Mouse (Mus musculus) CH12.LX (cell line): ENCODE results near the gene Alkbh3. TPM values are rescaled to one million over a fixed set of nuclear protein-coding genes. Genes with fewer than 3 reads are reported as not detected.

ENCODE experiments used
- DNase-seq: peaks from one replicate; pipeline ENCODE4 v3.0.0-alpha.2; 2013; ENCODE audit errors: extremely low read depth
- H3K27ac ChIP-seq: 2 replicates; pipeline ENCODE4 v1.5.1; 2012; ENCODE audit warnings: low read depth, mild to moderate bottlenecking, control low read depth, moderate library complexity; ENCODE audit not compliant: insufficient read depth
- H3K27me3 ChIP-seq: replicated peaks from 2 replicates; pipeline ENCODE3; 2012; ENCODE audit warnings: inconsistent platforms
- H3K36me3 ChIP-seq, 2 experiments: replicated peaks in 1 of 2; 2 replicates each; pipeline versions ENCODE3 to v1.6.1; 2012; ENCODE audit warnings: inconsistent platforms in 1 of 2, low read length in 1 of 2, mild to moderate bottlenecking in 1 of 2, mixed read lengths in 1 of 2, moderate library complexity in 1 of 2; ENCODE audit not compliant: control insufficient read depth in 1 of 2, insufficient read depth in 1 of 2
- H3K4me1 ChIP-seq, 2 experiments: 2 replicates each; pipeline ENCODE4 v1.6.1; 2012; ENCODE audit warnings: inconsistent platforms in 1 of 2, moderate library complexity in 1 of 2; ENCODE audit not compliant: insufficient read depth in 2 of 2, control insufficient read depth in 1 of 2
- H3K4me2 ChIP-seq: 2 replicates; pipeline ENCODE4 v1.6.1; 2012; ENCODE audit warnings: low read depth, mild to moderate bottlenecking, control low read depth; ENCODE audit not compliant: poor library complexity, insufficient read depth, severe bottlenecking
- H3K4me3 ChIP-seq, 3 experiments: fragments of 150-350 bp in 1 of 3; sonication (generic) in 1 of 3; replicated peaks in 1 of 3; 2 replicates each; pipeline versions ENCODE3 to v1.5.1; 2011 to 2012; ENCODE audit warnings: low read depth in 2 of 3, low read length in 2 of 3, mild to moderate bottlenecking in 2 of 3, moderate library complexity in 2 of 3, control low read depth in 1 of 3, improper control_type of control experiment in 1 of 3, inconsistent platforms in 1 of 3, mixed read lengths in 1 of 3; ENCODE audit not compliant: poor library complexity in 1 of 3
- H3K79me2 ChIP-seq: replicated peaks from 2 replicates; pipeline ENCODE4 v1.6.1; 2012; ENCODE audit warnings: mild to moderate bottlenecking, moderate library complexity; ENCODE audit not compliant: control insufficient read depth, poor library complexity, insufficient read depth, severe bottlenecking; ENCODE audit errors: extremely low read depth
- H3K9ac ChIP-seq: 2 replicates; pipeline ENCODE4 v1.6.1; 2012; ENCODE audit warnings: low read depth, mild to moderate bottlenecking, control low read depth, moderate library complexity; ENCODE audit not compliant: insufficient read depth
- H3K9me3 ChIP-seq: replicated peaks from 2 replicates; pipeline ENCODE3; 2012; ENCODE audit warnings: low read length, inconsistent platforms, mixed read lengths
- CHD1 ChIP-seq: IDR thresholded peaks from 2 replicates; pipeline ENCODE4 v1.6.1; 2012; ENCODE audit warnings: low read depth, low read length, improper control_type of control experiment, inconsistent platforms
- CTCF ChIP-seq, 2 experiments: IDR thresholded peaks in 1 of 2; conservative IDR thresholded peaks in 1 of 2; 2 replicates each; pipeline ENCODE4 v1.5.1; 2011 to 2012; ENCODE audit warnings: low read depth in 2 of 2, low read length in 2 of 2, improper control_type of control experiment in 1 of 2, inconsistent platforms in 1 of 2, mild to moderate bottlenecking in 1 of 2, moderate library complexity in 1 of 2
- ELF1 ChIP-seq: IDR thresholded peaks from 2 replicates; pipeline ENCODE4 v1.6.1; 2014; ENCODE audit warnings: low read depth, mild to moderate bottlenecking, inconsistent platforms, low read length, improper control_type of control experiment
- ETS1 ChIP-seq: conservative IDR thresholded peaks from 2 replicates; pipeline ENCODE4 v1.6.1; 2012; ENCODE audit warnings: low read depth, mild to moderate bottlenecking, inconsistent platforms, low read length, improper control_type of control experiment, moderate library complexity
- JUN ChIP-seq: IDR thresholded peaks from 2 replicates; pipeline ENCODE4 v1.6.1; 2011; ENCODE audit warnings: low read depth, mild to moderate bottlenecking, low read length, improper control_type of control experiment, moderate library complexity; ENCODE audit not compliant: insufficient read depth
- MEF2A ChIP-seq: IDR thresholded peaks from 2 replicates; pipeline ENCODE4 v1.6.1; 2014; ENCODE audit warnings: low read depth, mild to moderate bottlenecking, inconsistent platforms, low read length, improper control_type of control experiment, borderline replicate concordance
- MXI1 ChIP-seq: IDR thresholded peaks from 2 replicates; pipeline ENCODE4 v1.6.1; 2011; ENCODE audit warnings: mild to moderate bottlenecking, low read depth, low read length, improper control_type of control experiment
- TBP ChIP-seq: conservative IDR thresholded peaks from 2 replicates; pipeline ENCODE4 v1.6.1; 2011; ENCODE audit warnings: low read depth, low read length, improper control_type of control experiment
- ZKSCAN1 ChIP-seq: IDR thresholded peaks from 2 replicates; pipeline ENCODE4 v1.6.1; 2012; ENCODE audit warnings: low read depth, inconsistent platforms, low read length, improper control_type of control experiment, borderline replicate concordance
- dilution Hi-C: fragments of 300-500 bp; cut with MboI; formaldehyde crosslinking; loops from 2 replicates; pipeline ENCODE4 v1.14.3; 2020; ENCODE audit warnings: low sequenced_read_pairs; ENCODE audit not compliant: extremely low pct_unique_long_range_greater_than_20kb, extremely low pct_ligation_motif_present
- in situ Hi-C: fragments of 300-500 bp; cut with MboI; formaldehyde crosslinking; loops from 3 replicates; pipeline ENCODE4 v1.14.3; 2019; ENCODE audit warnings: low sequenced_read_pairs, low pct_ligation_motif_present, low pct_unique_long_range_greater_than_20kb, mixed read lengths
- polyA plus RNA-seq: library from polyadenylated mRNA; unstranded; fragments of >175 nt; gene quantifications from 2 replicates; pipeline ENCODE4 v1.2.1, GENCODE M21; 2012; ENCODE audit warnings: low read depth; ENCODE audit not compliant: insufficient read length
- total RNA-seq, 2 experiments: library from RNA; depleted of rRNA; stranded (reverse); fragments of 300-350 nt in 1 of 2; fragments of >200 nt in 1 of 2; gene quantifications; 2 replicates each; pipeline ENCODE4 v1.2.3; 2012 to 2014

The Alkbh3 gene
- total and polyA plus RNA-seq, 3 experiments, result 53.3 to 69.5 (median 57.9) TPM

GRCm38 (mm10) chr2:93979249-93980120 lies 31.1 kb downstream of the Alkbh3 start:
- no peak overlapping the region for H3K9ac ChIP-seq
- no peaks in the 10 kb centered on the region for H3K27me3 ChIP-seq
- peaks cover 22 to 66% of the 10 kb centered on the region in 2 experiments for H3K36me3 ChIP-seq
- H3K4me2 ChIP-seq, result no peak overlapping the region
- no peaks in the 10 kb centered on the region for H3K9me3 ChIP-seq
- no peak overlapping the region for H3K4me3 ChIP-seq
- no peaks in the 10 kb centered on the region for H3K79me2 ChIP-seq
- H3K27ac ChIP-seq, result peak overlapping the region; percentile 19; the same call in 1 of the 2 replicates
- peak; percentile 33 for DNase-seq
- H3K4me1 ChIP-seq, result peaks cover 13 to 26% of the 10 kb centered on the region in 2 experiments
- in situ Hi-C loops (no loop called here), dilution Hi-C loops (no loop called here)
- TF ChIP-seq CHD1 (no peak), TBP (no peak), CTCF (conservative IDR thresholded peaks at IDR 0.05 in 1 of 2, IDR thresholded peaks at IDR 0.05 in 1 of 2; ENCODE audit: low read depth in 2 of 2, low read length in 2 of 2) (no peak), ETS1 (peak; percentile 54)

- Histone ChIP-seq H3K27ac (no peak overlapping the region), H3K79me2 (no peaks in the 10 kb centered on the region), H3K9me3 (no peaks in the 10 kb centered on the region), H3K36me3 (peaks cover 11 to 38% of the 10 kb centered on the region in 2 experiments), H3K27me3 (no peaks in the 10 kb centered on the region), H3K4me3 (peak overlapping the region; percentile 16 to 35 (median 27)), H3K4me2 (peak overlapping the region; percentile 19; the same call in 1 of the 2 replicates), H3K4me1 (peaks cover 13 to 26% of the 10 kb centered on the region in 2 experiments), H3K9ac (no peak overlapping the region)
- peak; percentile 38 for DNase-seq
- TF ChIP-seq MEF2A (no peak), ELF1 (no peak), CTCF (conservative IDR thresholded peaks at IDR 0.05 in 1 of 2, IDR thresholded peaks at IDR 0.05 in 1 of 2; ENCODE audit: low read depth in 2 of 2, low read length in 2 of 2) (peak in 1 of 2 experiments; percentile 46; a peak in 2 of 4 replicates), CHD1 (no peak), MXI1 (no peak), ZKSCAN1 (no peak), ETS1 (peak; percentile 9; the same call in 1 of the 2 replicates), JUN (0 out of 2 replicates have a peak, but pooled peaks have one; percentile 7)
- in situ Hi-C loops (no loop called here), dilution Hi-C loops (no loop called here)
These were observed 34.0 kb downstream of the Alkbh3 start for GRCm38 (mm10) chr2:93976436-93977252.
